Comparison of ENCODE assay signal across 11 mouse cellular contexts in genomic region chr5:125184826-125185225, GRCm38 (mm10). TPM values are rescaled to one million over a fixed set of nuclear protein-coding genes. Genes with fewer than 3 reads are reported as not detected.
A peak's percentile ranks its signal among the peaks of the same experiment; 100 is the strongest.
DNase-seq lines count a peak whose midpoint lies in the region; ATAC-seq and TF ChIP-seq lines count a peak whose summit lies in the region.
"Had no signal": no experiment of that assay in that cellular context is flagged by ENCODE, and none has a peak within 500 bp of the region (broad histone marks: within the 10 kb centered on the region; RNA-seq: fewer than 3 reads in every experiment).

No protein-coding gene starts in this region.

- peak; percentile 4; the same call in 1 of the 2 replicates for ATAC-seq in lung, postnatal 0 days
- ATAC-seq in forebrain, embryonic 15.5 days (replicated peaks) = no peak
- no peak for ATAC-seq in neural tube, embryonic 15.5 days (ENCODE audit: low FRiP score)

- H3K9ac ChIP-seq in lung, postnatal 0 days (replicated peaks; ENCODE audit: low read depth) = no peak overlapping the region
- no peak overlapping the region for H3K9ac ChIP-seq in forebrain, embryonic 15.5 days (replicated peaks)
- H3K9ac ChIP-seq in neural tube, embryonic 15.5 days (replicated peaks) = no peak overlapping the region
- H3K9ac ChIP-seq: liver, embryonic 13.5 days had no signal

- 22% methylated on average over 6 of the region's 6 CpGs for WGBS in lung, postnatal 0 days
- WGBS in forebrain, embryonic 15.5 days = 15% methylated on average over 6 of the region's 6 CpGs
- WGBS in neural tube, embryonic 15.5 days = 31% methylated on average over 6 of the region's 6 CpGs

- no peaks in the 10 kb centered on the region for H3K36me3 ChIP-seq in lung, postnatal 0 days (ENCODE audit: insufficient read depth, low read length)
- H3K36me3 ChIP-seq in forebrain, embryonic 15.5 days = no peaks in the 10 kb centered on the region
- no peaks in the 10 kb centered on the region for H3K36me3 ChIP-seq in neural tube, embryonic 15.5 days
- H3K36me3 ChIP-seq: liver, embryonic 13.5 days had no signal

- H3K27me3 ChIP-seq in lung, postnatal 0 days (replicated peaks; ENCODE audit: insufficient read depth, low read length) = no peaks in the 10 kb centered on the region
- H3K27me3 ChIP-seq in forebrain, embryonic 15.5 days = no peaks in the 10 kb centered on the region
- H3K27me3 ChIP-seq in neural tube, embryonic 15.5 days (replicated peaks) = no peaks in the 10 kb centered on the region

- no peak for TF ChIP-seq EP300 in lung, postnatal 0 days (IDR thresholded peaks at IDR 0.05)

- no peak overlapping the region for H3K4me3 ChIP-seq in gastrocnemius, adult 2 months
- no peak overlapping the region for H3K4me3 ChIP-seq in lung, postnatal 0 days (ENCODE audit: low read depth, low read length)
- no peak overlapping the region for H3K4me3 ChIP-seq in forebrain, embryonic 15.5 days
- no peak overlapping the region for H3K4me3 ChIP-seq in neural tube, embryonic 15.5 days (replicated peaks)
- H3K4me3 ChIP-seq: erythroblast, embryonic 14.5 days; liver, embryonic 13.5 days had no signal

- no peak for DNase-seq in gastrocnemius, adult 2 months
- DNase-seq in gastrocnemius, postnatal 14 days = no peak
- peak; percentile 29 for DNase-seq in lung, postnatal 0 days (ENCODE audit: low spot score)
- no peak for DNase-seq in lung, adult 18-20 months
- DNase-seq in spleen, adult 12 weeks (ENCODE audit: low spot score) = no peak
- no peak for DNase-seq in natural killer cell, adult 2 months (ENCODE audit: low spot score in 2 of 2)
- DNase-seq: adrenal gland, postnatal 25 days; liver, embryonic 13.5 days had no signal

- no peak overlapping the region for H3K4me2 ChIP-seq in lung, postnatal 0 days (replicated peaks; ENCODE audit: low read depth, low read length)
- no peak overlapping the region for H3K4me2 ChIP-seq in forebrain, embryonic 15.5 days (replicated peaks)
- H3K4me2 ChIP-seq in neural tube, embryonic 15.5 days = no peak overlapping the region
- H3K4me2 ChIP-seq: liver, embryonic 13.5 days had no signal

- H3K4me1 ChIP-seq in lung, postnatal 0 days (ENCODE audit: insufficient read depth, low read depth, low read length) = peaks cover 7% of the 10 kb centered on the region; the same call in 1 of the 2 replicates
- peaks cover 24% of the 10 kb centered on the region for H3K4me1 ChIP-seq in forebrain, embryonic 15.5 days
- H3K4me1 ChIP-seq in neural tube, embryonic 15.5 days = peaks cover 21% of the 10 kb centered on the region

- no peaks in the 10 kb centered on the region for H3K9me3 ChIP-seq in lung, postnatal 0 days (ENCODE audit: low read length)
- no peaks in the 10 kb centered on the region for H3K9me3 ChIP-seq in forebrain, embryonic 15.5 days
- no peaks in the 10 kb centered on the region for H3K9me3 ChIP-seq in neural tube, embryonic 15.5 days (replicated peaks)

- peak overlapping the region; percentile 43; the same call in 1 of the 2 replicates for H3K27ac ChIP-seq in gastrocnemius, adult 2 months
- 0 out of 2 replicates have a peak overlapping the region, but pooled peaks have one; percentile 20 for H3K27ac ChIP-seq in lung, postnatal 0 days (ENCODE audit: low read length)
- H3K27ac ChIP-seq in forebrain, embryonic 15.5 days (replicated peaks) = peak overlapping the region; percentile 42
- peak overlapping the region; percentile 54; the same call in 1 of the 2 replicates for H3K27ac ChIP-seq in neural tube, embryonic 15.5 days (replicated peaks)
- H3K27ac ChIP-seq: liver, embryonic 13.5 days had no signal

- no peak for TF ChIP-seq CTCF in gastrocnemius, adult 2 months (IDR thresholded peaks at IDR 0.05)
- no peak for TF ChIP-seq CTCF in lung, postnatal 0 days (IDR thresholded peaks at IDR 0.05)

- intact Hi-C loops in gastrocnemius, adult 2 months (cut with DNase I) = loop anchor here (5.0 kb wide), 3 partner anchors 58 to 283 kb away; no protein-coding TSS in a partner anchor
- intact Hi-C loops in gastrocnemius, postnatal 14 days (cut with DNase I; ENCODE audit: low total_unique reads) = loop anchor here (5.0 kb wide), 2 partner anchors 62 to 78 kb away; no protein-coding TSS in a partner anchor

RNA-seq across cellular contexts. Expression of gene Ncor2, which starts 5.8 kb away (rescaled TPM):
- 100 to 1,000 TPM; 123 to 153 TPM for total RNA-seq in gastrocnemius, adult 2 months (2021)
- total RNA-seq in gastrocnemius, postnatal 14 days (2021) = 10 to 100 TPM; 85.9 to 97.7 TPM
- 20.2 and 23.9 TPM in 2 replicates for polyA plus RNA-seq in lung, postnatal 0 days (2015; fragmentation: Nextera tagmentation; extraction: Ambion mirVana)
- 30.2 and 31.6 TPM in 2 replicates for polyA plus RNA-seq in forebrain, embryonic 15.5 days (2015; fragmentation: Nextera tagmentation; extraction: Ambion mirVana)
- 24.2 and 28.5 TPM in 2 replicates for polyA plus RNA-seq in neural tube, embryonic 15.5 days (2015; fragmentation: Nextera tagmentation; extraction: Ambion mirVana)
